Mouse (Mus musculus) MEL (cell line): ENCODE results near the gene Ryk.
A peak's percentile ranks its signal among the peaks of the same experiment; 100 is the strongest.

ENCODE experiments used
- BHLHE40 ChIP-seq: IDR thresholded peaks from 2 replicates; pipeline ENCODE4 v1.6.1; 2012; ENCODE audit warnings: low read depth, mild to moderate bottlenecking, inconsistent platforms, low read length, improper control_type of control experiment, borderline replicate concordance
- CTCF ChIP-seq, 3 experiments: IDR thresholded peaks in 2 of 3; conservative IDR thresholded peaks in 1 of 3; 2 replicates each; pipeline ENCODE4 v1.5.1; 2011 to 2012; ENCODE audit warnings: low read length in 3 of 3, low read depth in 2 of 3, mild to moderate bottlenecking in 2 of 3, improper control_type of control experiment in 1 of 3, inconsistent platforms in 1 of 3, mixed read lengths in 1 of 3, moderate library complexity in 1 of 3; ENCODE audit not compliant: control insufficient read depth in 1 of 3, insufficient read depth in 1 of 3, poor library complexity in 1 of 3, severe bottlenecking in 1 of 3
- GABPA ChIP-seq: IDR thresholded peaks from 2 replicates; pipeline ENCODE4 v1.6.1; 2012; ENCODE audit warnings: low read depth, mild to moderate bottlenecking, inconsistent platforms, low read length, improper control_type of control experiment, moderate library complexity
- MAX ChIP-seq: IDR thresholded peaks from 2 replicates; pipeline ENCODE4 v1.6.1; 2011; ENCODE audit warnings: low read length, improper control_type of control experiment
- MAZ ChIP-seq: IDR thresholded peaks from 2 replicates; pipeline ENCODE4 v1.6.1; 2012; ENCODE audit warnings: low read depth, mild to moderate bottlenecking, inconsistent platforms, low read length, improper control_type of control experiment
- MXI1 ChIP-seq: IDR thresholded peaks from 2 replicates; pipeline ENCODE4 v1.6.1; 2011; ENCODE audit warnings: mild to moderate bottlenecking, low read depth, low read length, improper control_type of control experiment
- POLR2A ChIP-seq, 2 experiments: IDR thresholded peaks; 2 replicates each; pipeline ENCODE4 v1.6.1; 2011 to 2012; ENCODE audit warnings: low read length in 2 of 2, mild to moderate bottlenecking in 2 of 2, control low read depth in 1 of 2, improper control_type of control experiment in 1 of 2, low read depth in 1 of 2, moderate library complexity in 1 of 2; ENCODE audit not compliant: control insufficient read depth in 1 of 2, insufficient read depth in 1 of 2, poor library complexity in 1 of 2
- SMC3 ChIP-seq: IDR thresholded peaks from 2 replicates; pipeline ENCODE4 v1.6.1; 2011; ENCODE audit warnings: low read depth, low read length, improper control_type of control experiment
- TAL1 ChIP-seq: IDR thresholded peaks from 2 replicates; pipeline ENCODE4 v1.6.1; 2012; ENCODE audit warnings: mild to moderate bottlenecking, inconsistent platforms, low read length, moderate library complexity, mixed read lengths
- TBP ChIP-seq: IDR thresholded peaks from 2 replicates; pipeline ENCODE4 v1.8.0; 2011; ENCODE audit warnings: low read depth, low read length, improper control_type of control experiment
- TCF12 ChIP-seq: IDR thresholded peaks from 2 replicates; pipeline ENCODE4 v1.6.1; 2014; ENCODE audit warnings: low read depth, mild to moderate bottlenecking, inconsistent platforms, low read length, improper control_type of control experiment, moderate library complexity
- ZKSCAN1 ChIP-seq: IDR thresholded peaks from 2 replicates; pipeline ENCODE4 v1.6.1; 2012; ENCODE audit warnings: low read depth, mild to moderate bottlenecking, inconsistent platforms, low read length, improper control_type of control experiment, moderate library complexity
- ZNF384 ChIP-seq: IDR thresholded peaks from 2 replicates; pipeline ENCODE4 v1.6.1; 2012; ENCODE audit warnings: low read depth, mild to moderate bottlenecking, inconsistent platforms, low read length, improper control_type of control experiment

DNA sequence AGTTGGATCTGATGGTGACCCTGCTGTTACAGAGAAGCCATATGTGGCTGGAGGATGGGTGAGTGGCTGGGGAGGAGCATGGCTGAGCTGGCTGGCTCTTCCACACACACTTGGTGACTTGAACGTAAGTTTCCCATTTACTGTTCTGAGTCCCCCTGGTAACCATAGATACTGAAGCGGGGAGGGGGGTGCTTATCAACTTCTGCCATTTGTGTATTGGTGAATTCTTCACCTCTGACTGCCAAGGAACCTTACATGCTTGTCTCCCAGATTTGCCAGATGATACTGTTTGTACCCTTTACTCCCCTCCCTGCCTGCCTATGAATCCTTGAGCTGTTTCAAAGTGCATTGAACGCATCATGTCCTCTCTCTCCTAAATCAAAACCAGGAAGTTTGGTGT lies 27.5 kb downstream of the Ryk start:
- TF ChIP-seq POLR2A (IDR thresholded peaks at IDR 0.05; ENCODE audit: control insufficient read depth in 1 of 2, insufficient read depth in 1 of 2, low read depth in 1 of 2, low read length in 2 of 2, poor library complexity in 1 of 2) (no peak), ZNF384 (no peak), MXI1 (peak; percentile 75), CTCF (IDR thresholded peaks at IDR 0.05 in 2 of 3, conservative IDR thresholded peaks at IDR 0.05 in 1 of 3; ENCODE audit: control insufficient read depth in 1 of 3, insufficient read depth in 1 of 3, low read depth in 2 of 3, low read length in 3 of 3, poor library complexity in 1 of 3, severe bottlenecking in 1 of 3) (no peak), TAL1 (peak; percentile 57), MAX (peak; percentile 30; the same call in 1 of the 2 replicates), ZKSCAN1 (no peak), TCF12 (peak; percentile 76), TBP (no peak), SMC3 (no peak), BHLHE40 (no peak), GABPA (no peak), MAZ (peak; percentile 77)
